Mouse (Mus musculus): ENCODE measurements around the gene Pnrc1.

- TF ChIP-seq CTCF (IDR thresholded peaks at IDR 0.05) = no peak
- no peak for TF ChIP-seq EP300 (IDR thresholded peaks at IDR 0.05)
Observed at GRCm38 (mm10) chr4:33198117-33198516, 91.8 kb downstream of the Pnrc1 start.

Measured in lung, postnatal 0 days (tissue).